Mouse (Mus musculus) liver, embryonic 12.5 days (tissue): ENCODE results near the gene Heatr5b. TPM values are rescaled to one million over a fixed set of nuclear protein-coding genes. Genes with fewer than 3 reads are reported as not detected.
A peak's percentile ranks its signal among the peaks of the same experiment; 100 is the strongest.
"Not testable (repeated sequence)": the region's sequence is repeated elsewhere in the genome, so short reads cannot be mapped to it uniquely, and the experiment has no call there.

ENCODE experiments used
- ATAC-seq: fragments of 200-750 bp; cut with Nextera tagmentation; 2 replicates; pipeline ENCODE4 v1.8.0; 2017; ENCODE audit warnings: moderate number of reproducible peaks, mild to moderate bottlenecking, moderate library complexity
- H3K27ac ChIP-seq: fragments of 300-500 bp; sonication (generic); 2 replicates; pipeline ENCODE4 v1.5.1; 2016; ENCODE audit warnings: mild to moderate bottlenecking
- H3K27me3 ChIP-seq: fragments of 300-500 bp; sonication (generic); replicated peaks from 2 replicates; pipeline ENCODE4 v1.6.1; 2016; ENCODE audit warnings: mild to moderate bottlenecking, moderate library complexity
- H3K36me3 ChIP-seq: fragments of 300-500 bp; sonication (generic); 2 replicates; pipeline ENCODE4 v1.6.1; 2016; ENCODE audit warnings: mild to moderate bottlenecking, moderate library complexity
- H3K4me1 ChIP-seq: fragments of 300-500 bp; sonication (generic); 2 replicates; pipeline ENCODE4 v1.6.1; 2016
- H3K4me2 ChIP-seq: fragments of 300-500 bp; sonication (generic); 2 replicates; pipeline ENCODE4 v1.6.1; 2016; ENCODE audit warnings: mild to moderate bottlenecking, moderate library complexity
- H3K4me3 ChIP-seq: fragments of 300-500 bp; sonication (generic); 2 replicates; pipeline ENCODE4 v1.5.1; 2016; ENCODE audit warnings: mild to moderate bottlenecking, moderate library complexity
- H3K9ac ChIP-seq: fragments of 300-500 bp; sonication (generic); 2 replicates; pipeline ENCODE4 v1.6.1; 2016; ENCODE audit warnings: mild to moderate bottlenecking, moderate library complexity
- H3K9me3 ChIP-seq: fragments of 300-500 bp; sonication (generic); replicated peaks from 2 replicates; pipeline ENCODE4 v1.6.1; 2016; ENCODE audit warnings: mild to moderate bottlenecking, moderate library complexity
- WGBS: fragments of 180-500 bp; shearing (Covaris S2); methylation state at CpG from one replicate; pipeline ENCODE4 v1.1.7; 2016; ENCODE audit not compliant: insufficient replicate concordance; 5-methylcytosine and 5-hydroxymethylcytosine counted together
- polyA plus RNA-seq: library from polyadenylated mRNA; unstranded; fragments of >200 nt; fragmentation: Nextera tagmentation; extraction: Ambion mirVana; gene quantifications from 2 replicates; pipeline ENCODE4 v1.2.1, GENCODE M21; 2016

Heatr5b gene
- polyA plus RNA-seq, 1 experiment from 2014 or later, result 7.6 TPM

- Histone ChIP-seq H3K36me3 (peaks cover 43% of the 10 kb centered on the region), H3K9ac (no peak overlapping the region), H3K27me3 (no peaks in the 10 kb centered on the region), H3K4me3 (no peak overlapping the region), H3K4me1 (peaks cover 5% of the 10 kb centered on the region; the same call in 1 of the 2 replicates), H3K9me3 (no peaks in the 10 kb centered on the region), H3K4me2 (no peak overlapping the region), H3K27ac (no peak overlapping the region)
- WGBS, result 88% methylated on average over 1 of the region's 1 CpGs
- ATAC-seq, result no peak
Observed at GRCm38 (mm10) chr17:78797222-78797621, 37.9 kb downstream of the Heatr5b start.

- H3K4me2 ChIP-seq, result no peak overlapping the region
- WGBS, result 47% methylated on average over 5 of the region's 5 CpGs
- peaks cover 39% of the 10 kb centered on the region for H3K36me3 ChIP-seq
- no peak overlapping the region for H3K4me3 ChIP-seq
- no peaks in the 10 kb centered on the region for H3K9me3 ChIP-seq
- H3K27ac ChIP-seq, result no peak overlapping the region
- no peaks in the 10 kb centered on the region for H3K27me3 ChIP-seq
- peaks cover 5% of the 10 kb centered on the region; the same call in 1 of the 2 replicates for H3K4me1 ChIP-seq
- peak; percentile 62; the same call in 1 of the 2 replicates for ATAC-seq
- no peak overlapping the region for H3K9ac ChIP-seq
Observed at GRCm38 (mm10) chr17:78794390-78794789, 40.8 kb downstream of the Heatr5b start.

GRCm38 (mm10) chr17:78792122-78792521 lies 43.0 kb downstream of the Heatr5b start:
- Histone ChIP-seq H3K4me3 (no peak overlapping the region), H3K36me3 (peaks cover 37% of the 10 kb centered on the region), H3K4me2 (no peak overlapping the region), H3K27me3 (no peaks in the 10 kb centered on the region), H3K4me1 (peaks cover 5% of the 10 kb centered on the region; the same call in 1 of the 2 replicates), H3K9me3 (no peaks in the 10 kb centered on the region), H3K27ac (no peak overlapping the region), H3K9ac (no peak overlapping the region)
- WGBS, result 76% methylated on average over 3 of the region's 3 CpGs
- ATAC-seq, result no peak

GRCm38 (mm10) chr17:78791690-78792070 lies 43.5 kb downstream of the Heatr5b start:
- H3K36me3 ChIP-seq, result peaks cover 37% of the 10 kb centered on the region
- no peak for ATAC-seq
- peaks cover 5% of the 10 kb centered on the region; the same call in 1 of the 2 replicates for H3K4me1 ChIP-seq
- no peak overlapping the region for H3K4me3 ChIP-seq
- 85% methylated on average over 3 of the region's 3 CpGs for WGBS
- H3K27ac ChIP-seq, result no peak overlapping the region
- H3K9me3 ChIP-seq, result no peaks in the 10 kb centered on the region
- no peak overlapping the region for H3K9ac ChIP-seq
- no peak overlapping the region for H3K4me2 ChIP-seq
- no peaks in the 10 kb centered on the region for H3K27me3 ChIP-seq

GRCm38 (mm10) chr17:78791068-78791689 lies 44.0 kb downstream of the Heatr5b start:
- H3K4me1 ChIP-seq, result peaks cover 5% of the 10 kb centered on the region; the same call in 1 of the 2 replicates
- no peak overlapping the region for H3K4me3 ChIP-seq
- no peaks in the 10 kb centered on the region for H3K27me3 ChIP-seq
- no peak overlapping the region for H3K27ac ChIP-seq
- no peak for ATAC-seq
- H3K9me3 ChIP-seq, result no peaks in the 10 kb centered on the region
- peaks cover 34% of the 10 kb centered on the region for H3K36me3 ChIP-seq
- 68% methylated on average over 7 of the region's 7 CpGs for WGBS
- no peak overlapping the region for H3K9ac ChIP-seq
- H3K4me2 ChIP-seq, result no peak overlapping the region

- H3K27ac ChIP-seq, H3K4me2 ChIP-seq, H3K9ac ChIP-seq, H3K27me3 ChIP-seq, ATAC-seq, H3K9me3 ChIP-seq, H3K4me1 ChIP-seq, H3K4me3 ChIP-seq: not testable (repeated sequence)
- H3K36me3 ChIP-seq, result peaks cover 27% of the 10 kb centered on the region
- 50% methylated on average over 3 of the region's 3 CpGs for WGBS
Observed at GRCm38 (mm10) chr17:78788273-78788672, 46.9 kb downstream of the Heatr5b start.

- Histone ChIP-seq H3K4me2 (no peak overlapping the region), H3K4me3 (no peak overlapping the region), H3K27ac (no peak overlapping the region), H3K4me1 (no peaks in the 10 kb centered on the region), H3K9me3 (no peaks in the 10 kb centered on the region), H3K27me3 (no peaks in the 10 kb centered on the region), H3K36me3 (peaks cover 20% of the 10 kb centered on the region), H3K9ac (no peak overlapping the region)
- WGBS, result 78% methylated on average over 1 of the region's 1 CpGs
- no peak for ATAC-seq
Observed at GRCm38 (mm10) chr17:78778765-78779164, 56.4 kb downstream of the Heatr5b start.

- no peaks in the 10 kb centered on the region for H3K27me3 ChIP-seq
- no peak for ATAC-seq
- WGBS, result 77% methylated on average over 2 of the region's 2 CpGs
- no peak overlapping the region for H3K4me2 ChIP-seq
- H3K4me1 ChIP-seq, result 0 out of 2 replicates have a peak, but pooled peaks cover 3% of the 10 kb centered on the region
- no peak overlapping the region for H3K27ac ChIP-seq
- peaks cover 19% of the 10 kb centered on the region for H3K36me3 ChIP-seq
- H3K9me3 ChIP-seq, result no peaks in the 10 kb centered on the region
- H3K4me3 ChIP-seq, result no peak overlapping the region
- H3K9ac ChIP-seq, result no peak overlapping the region
Observed at GRCm38 (mm10) chr17:78772317-78772716, 62.8 kb downstream of the Heatr5b start.

GRCm38 (mm10) chr17:78770932-78771331 lies 64.2 kb downstream of the Heatr5b start:
- Histone ChIP-seq H3K27ac (no peak overlapping the region), H3K9ac (no peak overlapping the region), H3K27me3 (no peaks in the 10 kb centered on the region), H3K4me3 (no peak overlapping the region), H3K36me3 (peaks cover 22% of the 10 kb centered on the region), H3K4me2 (no peak overlapping the region), H3K4me1 (0 out of 2 replicates have a peak, but pooled peaks cover 3% of the 10 kb centered on the region), H3K9me3 (no peaks in the 10 kb centered on the region)
- WGBS, result 67% methylated on average over 7 of the region's 7 CpGs
- ATAC-seq, result no peak

GRCm38 (mm10) chr17:78769341-78769740 lies 65.8 kb downstream of the Heatr5b start:
- no peaks in the 10 kb centered on the region for H3K9me3 ChIP-seq
- no peaks in the 10 kb centered on the region for H3K27me3 ChIP-seq
- no peak overlapping the region for H3K27ac ChIP-seq
- H3K4me3 ChIP-seq, result no peak overlapping the region
- WGBS, result 79% methylated on average over 3 of the region's 3 CpGs
- no peak overlapping the region for H3K4me2 ChIP-seq
- H3K9ac ChIP-seq, result no peak overlapping the region
- H3K4me1 ChIP-seq, result 0 out of 2 replicates have a peak, but pooled peaks cover 3% of the 10 kb centered on the region
- peaks cover 33% of the 10 kb centered on the region for H3K36me3 ChIP-seq
- no peak for ATAC-seq

- Histone ChIP-seq H3K9me3 (no peaks in the 10 kb centered on the region), H3K4me2 (no peak overlapping the region), H3K4me3 (no peak overlapping the region), H3K27me3 (no peaks in the 10 kb centered on the region), H3K27ac (no peak overlapping the region), H3K36me3 (peaks cover 37% of the 10 kb centered on the region), H3K4me1 (0 out of 2 replicates have a peak, but pooled peaks cover 3% of the 10 kb centered on the region), H3K9ac (no peak overlapping the region)
- WGBS, result 52% methylated on average over 2 of the region's 2 CpGs
- ATAC-seq, result no peak
Observed at GRCm38 (mm10) chr17:78768937-78769336, 66.2 kb downstream of the Heatr5b start.

GRCm38 (mm10) chr17:78767546-78767945 lies 67.6 kb downstream of the Heatr5b start:
- Histone ChIP-seq H3K9ac (no peak overlapping the region), H3K27ac (no peak overlapping the region), H3K36me3 (peaks cover 36% of the 10 kb centered on the region), H3K9me3 (no peaks in the 10 kb centered on the region), H3K27me3 (no peaks in the 10 kb centered on the region), H3K4me2 (no peak overlapping the region), H3K4me1 (0 out of 2 replicates have a peak, but pooled peaks cover 3% of the 10 kb centered on the region), H3K4me3 (no peak overlapping the region)
- ATAC-seq, result no peak
- WGBS, result 66% methylated on average over 8 of the region's 8 CpGs
